Mouse (Mus musculus): ENCODE data around the gene Pax6.

The Pax6 gene

GRCm38 (mm10) chr2:105684991-105685650 is 16.4 kb downstream of the Pax6 start:
- no peak for DNase-seq

- no peak for DNase-seq
These were observed 17.0 kb downstream of the Pax6 start for GRCm38 (mm10) chr2:105685651-105686050.

GRCm38 (mm10) chr2:105686363-105687316 is 17.9 kb downstream of the Pax6 start:
- DNase-seq, result no peak

GRCm38 (mm10) chr2:105687317-105687991 is 18.8 kb downstream of the Pax6 start:
- no peak for DNase-seq

- no peak for DNase-seq
These were observed 19.3 kb downstream of the Pax6 start for GRCm38 (mm10) chr2:105688011-105688410.

DNA sequence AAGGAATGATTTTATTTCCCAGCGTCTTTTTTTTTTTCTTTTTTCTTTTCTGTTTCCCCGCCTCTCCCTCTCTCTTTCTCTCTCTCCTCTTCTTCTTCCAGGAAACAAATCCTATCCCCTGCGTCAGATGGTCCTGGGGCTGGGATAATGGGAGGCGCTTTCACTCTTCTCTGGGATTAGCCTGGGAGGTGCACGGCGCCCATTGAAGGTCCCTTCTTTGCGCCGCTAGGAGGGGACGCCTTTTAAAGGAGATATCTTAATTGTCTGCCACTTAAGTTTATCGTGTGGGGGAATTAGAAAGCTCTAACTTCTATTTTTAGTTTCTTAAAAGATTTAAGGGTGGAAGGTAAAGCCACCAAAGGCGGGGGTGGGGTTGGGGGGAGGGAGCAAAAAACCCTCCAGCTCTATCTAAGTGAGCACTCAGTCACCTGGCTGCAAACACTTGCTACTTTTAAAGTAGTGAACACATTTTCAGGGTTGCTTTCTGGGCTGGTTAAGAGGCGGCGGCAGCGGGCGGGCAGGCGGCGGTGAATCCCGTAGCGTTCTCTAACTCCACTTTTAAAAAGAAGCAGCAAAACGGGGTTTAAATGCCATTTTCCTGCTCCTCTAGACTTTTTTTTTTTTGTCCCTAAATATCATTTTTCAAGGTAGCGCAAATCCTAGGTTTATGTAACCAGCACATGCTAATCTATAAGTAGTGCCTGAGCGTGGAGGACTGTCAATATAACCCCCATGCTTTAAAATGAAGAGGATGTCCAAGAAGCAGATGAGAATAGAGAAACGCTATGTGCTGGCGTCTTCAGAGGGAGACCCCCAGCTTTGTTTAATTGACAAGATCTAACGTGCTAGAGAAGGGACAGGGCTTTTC is 20.0 kb downstream of the Pax6 start:
- DNase-seq, result no peak

DNA sequence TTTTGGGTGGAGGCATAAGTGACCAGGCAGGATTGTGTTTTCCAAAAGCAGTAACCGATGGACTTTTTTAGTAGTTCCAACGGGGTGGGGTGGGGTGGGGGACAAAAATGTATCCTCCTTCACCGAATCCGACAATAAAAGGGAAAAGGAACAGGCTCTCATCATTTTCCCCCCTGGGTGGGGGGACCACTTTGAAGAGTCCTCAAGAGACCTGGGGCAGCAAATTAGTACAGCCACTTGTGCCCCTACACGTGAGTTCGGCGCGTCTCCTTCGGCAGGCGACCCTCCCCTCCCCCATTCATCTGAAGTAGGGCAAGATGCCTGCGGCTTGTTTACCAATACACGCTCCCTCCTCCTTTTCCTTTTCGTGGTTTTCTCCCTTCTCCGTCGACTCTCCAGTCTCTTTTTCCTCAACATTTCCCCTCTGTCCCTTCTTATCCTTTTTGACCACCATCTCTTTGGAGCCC is 20.6 kb downstream of the Pax6 start:
- no peak for DNase-seq

DNA sequence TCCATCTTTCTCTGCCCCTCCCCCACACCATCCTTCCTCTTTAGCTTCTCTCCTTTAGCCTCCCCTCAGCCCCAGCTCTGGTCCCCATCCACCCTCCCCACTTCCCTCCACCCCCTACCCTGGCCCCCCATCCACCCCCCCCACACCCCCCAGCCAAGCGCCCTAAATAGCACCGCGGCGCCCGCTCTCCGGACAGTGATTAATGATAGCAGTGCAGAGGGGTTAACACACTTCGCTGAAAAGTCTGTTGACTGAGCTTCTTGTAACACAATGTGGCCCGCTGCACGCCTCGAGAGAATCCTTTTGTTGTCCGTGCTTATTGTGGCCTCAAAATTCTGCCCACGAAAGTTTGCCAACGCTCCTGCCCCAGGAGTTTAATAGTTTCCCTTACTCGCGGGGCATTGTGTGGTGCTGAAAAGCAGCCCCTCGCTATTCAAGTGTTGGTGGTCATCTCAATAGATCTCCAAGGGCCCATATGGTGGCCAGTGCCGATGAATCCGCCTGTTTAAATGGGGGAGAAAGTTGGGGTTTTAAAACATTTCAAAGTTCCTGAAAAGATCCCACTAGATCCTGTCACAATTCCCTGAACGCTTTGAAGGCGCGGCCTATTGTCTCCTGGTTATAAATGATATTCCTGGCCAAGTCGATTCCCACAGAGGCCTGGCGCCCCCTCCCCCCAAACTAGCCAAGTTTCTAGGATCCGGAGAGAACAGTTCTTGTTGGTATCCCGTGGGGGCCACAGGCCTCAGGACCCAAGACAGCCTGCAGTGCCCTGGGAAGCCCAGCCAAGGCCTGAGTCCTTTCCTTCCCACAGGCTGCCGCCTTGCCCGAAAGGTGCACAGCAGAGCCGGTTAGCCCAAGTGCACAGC is 21.3 kb downstream of the Pax6 start:
- no peak for DNase-seq

GRCm38 (mm10) chr2:105691296-105691695 is 22.6 kb downstream of the Pax6 start:
- no peak for DNase-seq

DNA sequence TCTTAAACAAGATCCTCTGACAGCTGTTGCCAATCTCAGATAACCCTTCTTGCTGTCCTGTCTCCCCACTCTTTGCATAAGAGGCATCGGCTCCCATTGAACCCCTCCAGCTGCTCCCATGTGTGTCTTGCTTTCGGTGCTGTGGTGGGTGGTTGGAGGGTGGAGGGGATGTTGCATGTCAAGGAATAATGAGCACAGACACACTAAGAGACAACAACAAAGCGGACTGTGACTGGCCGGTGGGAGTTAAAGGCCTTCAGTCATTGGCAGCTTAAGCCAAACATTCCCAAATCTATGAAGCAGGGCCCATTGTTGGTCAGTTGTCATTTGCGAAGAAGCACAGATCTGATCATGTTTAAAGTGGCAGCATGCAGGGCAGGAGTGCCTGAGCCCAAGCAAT is 29.0 kb downstream of the Pax6 start:
- DNase-seq, result no peak

DNA sequence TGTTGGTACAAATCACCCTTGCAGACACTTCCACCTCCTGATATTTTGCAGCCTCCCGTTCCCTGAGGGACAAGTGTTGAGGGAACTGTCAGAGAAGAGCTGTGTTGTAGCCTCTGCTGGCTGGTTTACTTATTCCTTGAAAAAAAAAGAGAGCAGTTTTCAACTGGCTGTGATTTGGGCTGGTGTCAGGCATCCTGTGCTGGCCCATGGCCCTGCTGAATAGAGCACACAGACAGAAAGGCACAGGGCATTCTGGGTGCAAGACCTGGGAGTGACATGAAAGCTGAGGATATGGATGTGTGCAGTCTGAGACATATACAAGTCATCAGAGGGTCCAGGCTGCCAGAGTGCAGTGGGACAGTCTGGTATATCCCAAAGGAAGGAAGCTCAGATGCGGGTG is 29.9 kb downstream of the Pax6 start:
- DNase-seq, result no peak

GRCm38 (mm10) chr2:105701781-105702180 is 33.1 kb downstream of the Pax6 start:
- DNase-seq, result no peak

GRCm38 (mm10) chr2:105702586-105702985 is 33.9 kb downstream of the Pax6 start:
- DNase-seq, result no peak

DNA sequence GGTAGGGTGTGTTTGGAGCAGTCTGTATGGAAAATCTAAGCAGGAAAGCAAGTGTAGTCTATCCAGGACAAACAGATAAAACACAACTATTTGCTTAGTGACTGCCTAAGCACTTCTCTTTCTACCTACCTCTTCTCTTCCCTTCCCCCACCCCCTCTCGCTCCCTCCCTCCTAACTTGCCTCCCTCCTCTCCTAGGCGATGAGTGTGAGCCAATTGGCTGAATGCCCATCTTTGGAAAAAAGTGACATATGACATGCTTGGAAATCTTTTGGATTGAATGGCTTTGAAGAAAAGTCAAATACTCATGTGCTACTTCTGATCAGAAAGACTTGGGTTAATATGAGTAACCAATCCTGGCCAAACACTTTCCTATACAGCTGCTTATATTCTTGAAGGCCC is 36.6 kb downstream of the Pax6 start:
- DNase-seq, result no peak

DNA sequence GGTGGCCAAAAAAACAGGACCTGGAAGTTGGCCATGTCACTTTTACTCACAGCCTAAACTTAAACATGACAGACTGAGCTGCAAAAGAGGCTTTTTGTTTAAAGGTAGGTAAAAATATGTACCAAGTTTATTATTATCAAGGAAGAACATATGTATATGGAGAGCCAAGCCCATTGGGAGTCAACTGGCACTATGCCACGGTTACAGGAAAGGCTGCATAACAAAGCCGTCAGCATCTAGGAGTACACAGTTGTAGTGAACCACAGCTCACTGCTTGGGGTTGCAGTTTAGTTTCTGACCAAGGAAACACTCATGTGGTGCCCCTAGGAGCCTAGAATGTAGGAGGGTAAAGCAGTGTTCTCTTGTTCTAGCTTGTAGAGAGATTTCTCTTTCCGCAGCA is 40.4 kb downstream of the Pax6 start:
- no peak for DNase-seq

GRCm38 (mm10) chr2:105710511-105710910 is 41.8 kb downstream of the Pax6 start:
- DNase-seq, result no peak

DNA sequence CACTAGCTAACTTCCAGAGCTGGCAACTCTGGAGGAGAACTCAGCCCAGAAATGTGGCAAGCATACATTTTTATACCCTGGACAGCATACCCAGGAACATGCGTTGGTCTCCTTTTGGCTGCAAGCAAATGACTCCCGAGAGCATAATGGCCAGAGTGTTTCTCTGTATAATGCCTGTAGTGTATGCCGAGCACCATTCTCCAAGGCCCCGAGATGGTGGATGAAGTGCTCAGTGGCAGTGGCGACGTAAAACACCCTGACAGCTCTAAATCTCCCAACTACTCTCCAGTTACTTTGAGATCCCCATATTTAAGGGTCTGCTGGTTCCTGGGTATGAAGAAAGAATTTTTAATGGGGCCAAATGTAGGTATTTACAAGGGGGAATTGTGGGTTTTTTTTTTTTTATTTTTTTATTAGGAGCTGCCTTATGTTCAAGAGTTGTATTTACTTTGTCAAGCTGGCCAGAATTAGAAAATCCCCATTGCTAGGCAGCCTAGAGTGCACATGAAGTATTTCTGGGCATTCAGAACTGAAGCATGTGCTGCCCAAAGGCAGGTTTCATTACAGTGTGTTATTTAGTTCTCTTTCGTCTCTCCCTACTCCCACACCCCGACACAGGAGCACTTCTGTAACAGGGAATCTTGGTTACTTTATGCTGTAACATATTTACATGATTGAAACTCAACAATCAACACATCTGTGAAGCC is 46.9 kb downstream of the Pax6 start:
- no peak for DNase-seq

DNA sequence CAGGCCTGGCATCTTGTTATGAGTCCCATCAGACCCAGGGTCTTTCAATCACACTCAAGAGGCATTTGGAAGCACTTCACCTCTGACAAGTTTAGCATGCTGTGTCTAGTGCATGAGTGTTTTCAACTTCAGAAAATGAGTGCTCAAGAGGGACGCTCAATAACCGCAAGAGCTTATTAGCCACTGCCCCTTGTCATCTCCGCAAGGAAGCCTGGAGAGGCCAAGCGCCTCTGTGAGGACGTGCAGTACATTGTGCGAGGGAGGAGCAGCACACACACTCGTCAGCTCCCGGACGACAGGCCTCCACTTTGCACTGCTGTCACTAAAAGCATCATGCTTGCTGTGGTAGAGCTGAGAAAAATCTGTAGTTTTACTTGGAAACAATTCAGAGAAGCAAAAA is 58.0 kb downstream of the Pax6 start:
- DNase-seq, result no peak

DNA sequence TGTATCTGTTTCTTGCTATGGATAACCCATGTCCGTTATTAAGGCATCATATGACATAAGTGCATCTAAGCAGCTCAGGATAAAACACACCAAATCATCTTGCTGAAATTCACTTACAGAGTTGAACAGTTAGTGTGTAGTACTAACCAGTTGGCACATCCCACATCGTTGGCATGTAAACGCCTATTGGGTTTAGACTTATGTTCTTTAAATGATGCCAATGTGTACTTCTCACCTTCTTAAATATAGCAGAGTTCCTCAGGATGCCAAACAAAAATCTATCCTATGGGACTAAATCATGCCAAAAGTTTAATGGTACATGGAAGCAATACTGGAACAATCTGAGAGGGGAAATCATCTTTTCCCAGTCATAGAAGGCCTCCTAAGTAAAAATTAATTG is 62.0 kb downstream of the Pax6 start:
- no peak for DNase-seq

GRCm38 (mm10) chr2:105736166-105736565 is 67.5 kb downstream of the Pax6 start:
- no peak for DNase-seq

- DNase-seq, result no peak
These were observed 78.2 kb downstream of the Pax6 start for GRCm38 (mm10) chr2:105746896-105747295.

Measured in right cerebral cortex, postnatal 25 days (tissue).